Mouse (Mus musculus): Measurements from ENCODE around the gene Erich4.

- TF ChIP-seq CTCF (IDR thresholded peaks at IDR 0.05; ENCODE audit: low read depth) (no peak), EP300 (IDR thresholded peaks at IDR 0.05; ENCODE audit: low read depth) (no peak)
Measured at GRCm38 (mm10) chr7:25645074-25645473, 29.4 kb upstream of the Erich4 start.
